Mouse (Mus musculus): Measurements from ENCODE around the gene Gfod1. TPM values are rescaled to one million over a fixed set of nuclear protein-coding genes. Genes with fewer than 3 reads are reported as not detected.

Gene Gfod1
- 2.4 and 2.7 TPM in 2 replicates for polyA plus RNA-seq (2014; fragmentation: Nextera tagmentation; extraction: Ambion mirVana)

DNA sequence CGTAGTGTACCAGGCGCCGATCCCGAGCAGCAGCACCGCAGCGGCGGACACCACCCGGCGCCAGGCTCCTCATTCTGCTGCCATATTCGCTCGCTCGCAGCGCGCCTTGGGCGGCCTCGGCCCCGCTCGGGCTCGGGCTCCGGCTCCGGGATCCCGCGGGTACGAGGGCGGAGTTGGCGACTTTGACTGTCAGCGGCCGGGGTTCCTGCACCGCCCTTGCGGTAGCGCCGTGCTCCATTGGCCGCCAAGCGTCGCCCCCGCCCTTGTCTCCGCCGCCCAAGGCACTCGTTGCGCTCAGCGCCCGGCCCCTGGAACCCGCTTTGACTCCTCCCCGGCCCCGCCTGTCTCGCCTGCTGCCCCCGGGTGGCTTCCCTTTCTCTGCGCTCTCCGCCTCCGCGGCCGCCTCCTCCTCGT lies at the start of gene Gfod1:
Gfod1 (minus strand) TSS at position 155 of the 414 bp plus-strand sequence.
- Histone ChIP-seq H3K36me3 (ENCODE audit: control insufficient read depth, insufficient read depth, low read length) (no peaks in the 10 kb centered on the region), H3K4me3 (ENCODE audit: low read depth, low read length) (peak within 1 kb of the TSS; percentile 72), H3K4me2 (ENCODE audit: low read length) (peak within 1 kb of the TSS; percentile 95), H3K27me3 (replicated peaks; ENCODE audit: control insufficient read depth, insufficient read depth, low read length) (0 out of 2 replicates have a peak, but pooled peaks cover 3% of the 10 kb centered on the region), H3K9ac (ENCODE audit: low read length) (peak within 1 kb of the TSS; percentile 82), H3K4me1 (ENCODE audit: control insufficient read depth, insufficient read depth, low read length) (peaks cover 20% of the 10 kb centered on the region), H3K9me3 (replicated peaks; ENCODE audit: control insufficient read depth, low read length) (no peaks in the 10 kb centered on the region), H3K27ac (ENCODE audit: low read depth, low read length) (peak within 1 kb of the TSS; percentile 87)
- DNase-seq (ENCODE audit: low spot score) (peak; percentile 95), ATAC-seq (peak; percentile 95)
- WGBS, result under 1% methylated on average over 53 of the region's 53 CpGs

DNA sequence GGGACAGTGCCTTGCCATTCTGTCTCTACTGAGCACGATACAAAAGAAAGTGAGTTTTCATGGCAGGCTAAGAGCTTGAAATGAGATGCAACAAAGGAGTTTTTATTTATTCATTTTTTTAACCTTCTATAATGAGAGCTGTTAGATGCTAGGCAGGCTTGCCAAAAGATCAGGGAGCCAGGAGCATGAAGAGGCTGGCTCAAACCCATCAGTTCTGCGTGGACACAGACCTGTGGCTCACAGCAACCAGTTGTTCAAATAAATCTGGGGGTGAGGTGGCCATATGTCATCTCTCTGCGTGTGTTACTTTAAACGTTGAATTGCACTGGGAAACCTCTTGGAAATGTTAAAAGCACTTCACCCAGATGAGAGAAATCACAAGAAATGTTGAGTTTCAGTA lies 49.4 kb upstream of the Gfod1 start:
- H3K4me3 ChIP-seq (ENCODE audit: low read depth, low read length), result no peak overlapping the region
- H3K27me3 ChIP-seq (replicated peaks; ENCODE audit: control insufficient read depth, insufficient read depth, low read length), result no peaks in the 10 kb centered on the region
- H3K9me3 ChIP-seq (replicated peaks; ENCODE audit: control insufficient read depth, low read length), result no peaks in the 10 kb centered on the region
- H3K36me3 ChIP-seq (ENCODE audit: control insufficient read depth, insufficient read depth, low read length), result no peaks in the 10 kb centered on the region
- no peak overlapping the region for H3K27ac ChIP-seq (ENCODE audit: low read depth, low read length)
- H3K4me2 ChIP-seq (ENCODE audit: low read length), result no peak overlapping the region
- ATAC-seq (no peak), DNase-seq (ENCODE audit: low spot score) (no peak)
- H3K9ac ChIP-seq (ENCODE audit: low read length), result no peak overlapping the region
- no peaks in the 10 kb centered on the region for H3K4me1 ChIP-seq (ENCODE audit: control insufficient read depth, insufficient read depth, low read length)
- 63% methylated on average over 4 of the region's 4 CpGs for WGBS

DNA sequence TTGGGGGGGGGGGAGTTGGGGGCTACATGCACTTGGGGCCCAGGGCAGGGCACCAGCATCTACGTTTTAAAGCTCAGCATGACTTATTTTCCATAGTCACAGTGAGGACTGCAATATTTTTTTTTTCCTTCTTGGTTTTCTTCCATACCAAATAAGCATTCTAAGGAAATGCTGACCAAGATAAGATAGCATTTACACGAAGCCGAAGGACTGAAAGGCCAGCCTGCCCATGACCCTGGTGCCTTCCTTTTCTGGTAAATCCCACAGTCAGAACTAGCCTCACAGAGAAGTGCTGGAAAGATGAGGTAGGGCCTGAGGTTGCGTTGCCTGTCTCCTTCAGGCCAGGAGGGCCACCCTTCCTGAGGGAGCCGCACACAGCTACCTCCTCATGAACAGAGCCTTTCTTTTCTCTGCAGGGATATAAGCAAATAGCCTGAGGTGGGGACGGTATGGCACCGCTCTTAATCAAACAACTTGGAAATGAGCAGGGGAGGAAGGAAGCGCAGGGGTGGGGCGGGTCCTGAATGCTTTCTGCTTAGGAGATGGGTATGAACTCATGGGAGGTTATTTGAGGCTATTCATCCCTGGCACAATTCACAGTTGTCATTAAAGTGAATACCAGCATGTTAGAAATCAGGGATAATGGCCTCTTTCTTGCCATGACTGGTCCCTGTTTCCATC lies 46.7 kb upstream of the Gfod1 start:
- no peaks in the 10 kb centered on the region for H3K9me3 ChIP-seq (replicated peaks; ENCODE audit: control insufficient read depth, low read length)
- ATAC-seq (no peak), DNase-seq (ENCODE audit: low spot score) (no peak)
- H3K4me2 ChIP-seq (ENCODE audit: low read length), result no peak overlapping the region
- WGBS, result 80% methylated on average over 9 of the region's 9 CpGs
- H3K36me3 ChIP-seq (ENCODE audit: control insufficient read depth, insufficient read depth, low read length), result no peaks in the 10 kb centered on the region
- no peaks in the 10 kb centered on the region for H3K4me1 ChIP-seq (ENCODE audit: control insufficient read depth, insufficient read depth, low read length)
- H3K9ac ChIP-seq (ENCODE audit: low read length), result no peak overlapping the region
- no peak overlapping the region for H3K4me3 ChIP-seq (ENCODE audit: low read depth, low read length)
- H3K27ac ChIP-seq (ENCODE audit: low read depth, low read length), result no peak overlapping the region
- H3K27me3 ChIP-seq (replicated peaks; ENCODE audit: control insufficient read depth, insufficient read depth, low read length), result no peaks in the 10 kb centered on the region

DNA sequence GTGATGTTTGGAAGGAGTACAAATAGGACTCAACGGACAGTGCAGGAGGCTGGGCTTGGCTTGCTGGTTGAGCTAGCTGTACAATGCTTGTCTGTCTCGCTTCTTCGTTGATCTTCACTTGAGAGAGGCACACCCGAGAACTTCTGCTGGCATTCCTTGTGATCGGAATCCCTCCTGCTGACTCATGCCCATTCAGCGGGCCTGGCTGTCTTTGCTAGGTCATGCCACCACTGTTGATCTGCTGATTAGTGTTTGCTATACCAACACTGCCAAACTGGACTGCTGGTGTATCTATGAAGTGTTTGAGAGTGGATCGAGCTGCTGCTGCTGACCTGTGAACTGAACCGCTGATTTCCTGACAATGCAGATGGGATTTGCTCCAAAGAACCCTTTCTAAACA lies 45.4 kb upstream of the Gfod1 start:
- 81% methylated on average over 8 of the region's 8 CpGs for WGBS
- no peak for ATAC-seq

DNA sequence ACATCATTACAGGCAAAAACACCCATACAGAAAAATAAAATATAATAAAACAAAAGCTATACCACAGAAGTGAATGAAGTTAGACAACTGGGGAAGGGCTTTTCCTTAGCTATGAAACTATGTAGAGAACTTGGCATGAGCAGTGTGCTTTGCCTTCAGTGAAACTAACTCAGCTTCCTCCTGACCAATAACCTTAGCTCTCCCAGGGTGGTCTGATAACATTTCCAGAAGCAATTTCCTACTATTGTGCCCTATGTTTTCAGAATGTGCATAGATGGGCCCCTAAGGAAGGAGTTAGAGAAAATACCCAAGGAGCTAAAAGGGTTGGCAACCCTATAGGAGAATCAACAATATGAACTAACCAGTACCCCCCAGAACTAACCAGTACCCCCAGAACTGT lies 42.9 kb upstream of the Gfod1 start:
- no peak overlapping the region for H3K27ac ChIP-seq (ENCODE audit: low read depth, low read length)
- H3K4me2 ChIP-seq (ENCODE audit: low read length), result no peak overlapping the region
- H3K9ac ChIP-seq (ENCODE audit: low read length), result no peak overlapping the region
- DNase-seq (ENCODE audit: low spot score) (no peak), ATAC-seq (no peak)
- H3K36me3 ChIP-seq (ENCODE audit: control insufficient read depth, insufficient read depth, low read length), result no peaks in the 10 kb centered on the region
- H3K4me1 ChIP-seq (ENCODE audit: control insufficient read depth, insufficient read depth, low read length), result no peaks in the 10 kb centered on the region
- no peaks in the 10 kb centered on the region for H3K9me3 ChIP-seq (replicated peaks; ENCODE audit: control insufficient read depth, low read length)
- H3K4me3 ChIP-seq (ENCODE audit: low read depth, low read length), result no peak overlapping the region
- H3K27me3 ChIP-seq (replicated peaks; ENCODE audit: control insufficient read depth, insufficient read depth, low read length), result no peaks in the 10 kb centered on the region

More for the DNA sequence above, 45.4 kb upstream of the Gfod1 start:
- no peak overlapping the region for H3K4me2 ChIP-seq (ENCODE audit: low read length)
- H3K36me3 ChIP-seq (ENCODE audit: control insufficient read depth, insufficient read depth, low read length), result no peaks in the 10 kb centered on the region
- no peak for DNase-seq (ENCODE audit: low spot score)
- no peak overlapping the region for H3K27ac ChIP-seq (ENCODE audit: low read depth, low read length)
- H3K27me3 ChIP-seq (replicated peaks; ENCODE audit: control insufficient read depth, insufficient read depth, low read length), result no peaks in the 10 kb centered on the region
- H3K9ac ChIP-seq (ENCODE audit: low read length), result no peak overlapping the region
- no peaks in the 10 kb centered on the region for H3K9me3 ChIP-seq (replicated peaks; ENCODE audit: control insufficient read depth, low read length)
- no peak overlapping the region for H3K4me3 ChIP-seq (ENCODE audit: low read depth, low read length)
- H3K4me1 ChIP-seq (ENCODE audit: control insufficient read depth, insufficient read depth, low read length), result no peaks in the 10 kb centered on the region

DNA sequence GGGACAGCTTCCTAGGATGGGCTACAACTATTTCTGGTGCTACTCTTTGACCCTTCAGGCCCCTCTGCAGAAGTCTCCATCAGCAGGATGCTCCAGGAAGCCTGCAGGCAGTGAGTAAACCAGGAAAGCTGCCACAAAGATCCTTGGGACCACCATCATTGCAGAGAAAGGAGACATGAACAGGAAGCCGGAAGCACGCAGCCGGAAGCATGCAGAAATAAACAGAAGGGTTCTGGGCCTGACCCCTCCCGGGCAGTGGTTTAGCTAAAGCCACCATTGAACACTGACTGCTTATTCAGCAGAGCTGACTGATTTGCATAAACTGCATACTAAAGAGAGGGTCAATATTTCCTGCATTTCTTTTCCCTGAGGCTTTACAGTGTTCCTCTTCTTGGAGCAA lies 34.7 kb upstream of the Gfod1 start:
- Histone ChIP-seq H3K4me2 (ENCODE audit: low read length) (no peak overlapping the region), H3K4me3 (ENCODE audit: low read depth, low read length) (no peak overlapping the region), H3K4me1 (ENCODE audit: control insufficient read depth, insufficient read depth, low read length) (no peaks in the 10 kb centered on the region), H3K27ac (ENCODE audit: low read depth, low read length) (no peak overlapping the region), H3K36me3 (ENCODE audit: control insufficient read depth, insufficient read depth, low read length) (no peaks in the 10 kb centered on the region), H3K9ac (ENCODE audit: low read length) (no peak overlapping the region), H3K27me3 (replicated peaks; ENCODE audit: control insufficient read depth, insufficient read depth, low read length) (no peaks in the 10 kb centered on the region), H3K9me3 (replicated peaks; ENCODE audit: control insufficient read depth, low read length) (no peaks in the 10 kb centered on the region)
- ATAC-seq, result no peak
- DNase-seq (ENCODE audit: low spot score), result no peak
- WGBS, result 47% methylated on average over 4 of the region's 4 CpGs

DNA sequence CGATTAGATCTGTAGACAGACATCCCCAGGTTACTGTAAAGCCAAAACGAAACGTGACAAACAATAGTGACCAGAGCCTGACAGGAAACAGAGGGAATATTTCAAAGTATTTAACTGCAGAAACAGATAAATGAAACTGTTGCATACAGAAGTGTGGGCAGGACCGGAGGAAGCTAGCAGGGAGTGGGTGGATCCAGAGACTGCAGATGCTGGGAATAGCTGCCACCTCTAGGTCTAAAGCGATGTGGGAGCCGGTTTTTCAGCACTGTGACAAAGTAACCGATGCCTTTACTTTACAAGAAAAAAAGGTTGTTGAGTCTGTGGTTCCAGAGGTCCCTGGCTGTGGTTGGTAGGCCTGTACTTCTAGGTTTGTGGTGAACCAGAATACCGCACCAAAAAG lies 34.0 kb upstream of the Gfod1 start:
- 95% methylated on average over 8 of the region's 8 CpGs for WGBS
- no peaks in the 10 kb centered on the region for H3K27me3 ChIP-seq (replicated peaks; ENCODE audit: control insufficient read depth, insufficient read depth, low read length)
- H3K4me3 ChIP-seq (ENCODE audit: low read depth, low read length), result no peak overlapping the region
- DNase-seq (ENCODE audit: low spot score) (no peak), ATAC-seq (no peak)
- no peaks in the 10 kb centered on the region for H3K4me1 ChIP-seq (ENCODE audit: control insufficient read depth, insufficient read depth, low read length)
- no peaks in the 10 kb centered on the region for H3K9me3 ChIP-seq (replicated peaks; ENCODE audit: control insufficient read depth, low read length)
- no peak overlapping the region for H3K9ac ChIP-seq (ENCODE audit: low read length)
- no peak overlapping the region for H3K4me2 ChIP-seq (ENCODE audit: low read length)
- no peak overlapping the region for H3K27ac ChIP-seq (ENCODE audit: low read depth, low read length)
- H3K36me3 ChIP-seq (ENCODE audit: control insufficient read depth, insufficient read depth, low read length), result no peaks in the 10 kb centered on the region

DNA sequence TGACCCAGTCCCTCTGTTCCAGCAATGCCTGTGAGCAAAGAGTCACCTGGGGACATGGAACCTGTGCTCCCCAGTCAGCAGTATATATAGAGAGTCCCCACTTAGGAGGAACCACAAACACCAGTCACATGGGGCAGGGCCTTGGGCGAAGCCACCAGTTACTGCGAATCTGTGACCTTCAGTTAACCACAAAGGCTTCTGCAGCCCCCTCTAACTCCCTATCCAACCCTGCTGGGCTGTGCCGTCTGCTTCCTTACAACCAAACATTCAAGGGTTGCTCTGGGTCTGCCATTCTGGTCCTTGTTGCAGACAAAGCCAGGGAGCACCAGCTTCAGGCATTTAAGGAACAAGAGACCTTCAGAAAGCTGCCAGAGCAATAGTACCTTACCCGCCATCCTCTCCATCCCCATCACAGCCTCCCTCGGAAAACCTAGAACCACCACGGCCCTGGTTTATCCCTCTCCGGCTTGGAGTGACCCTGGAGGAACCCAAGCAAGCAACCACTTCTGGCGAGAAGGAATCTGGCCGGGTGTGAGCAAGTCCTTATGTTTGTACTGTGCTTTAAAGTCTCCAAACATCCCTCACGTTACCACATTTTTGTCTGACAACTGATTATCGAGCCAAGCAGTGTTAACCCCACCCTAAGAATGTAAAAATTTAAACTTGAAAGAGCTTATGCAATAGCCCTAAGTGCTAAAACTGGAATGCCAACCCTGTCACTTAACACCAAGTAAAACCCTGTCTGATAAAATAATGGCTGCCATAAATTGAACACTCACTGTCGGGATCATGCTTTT lies 32.7 kb upstream of the Gfod1 start:
- Histone ChIP-seq H3K27ac (ENCODE audit: low read depth, low read length) (no peak overlapping the region), H3K9me3 (replicated peaks; ENCODE audit: control insufficient read depth, low read length) (no peaks in the 10 kb centered on the region), H3K36me3 (ENCODE audit: control insufficient read depth, insufficient read depth, low read length) (no peaks in the 10 kb centered on the region), H3K4me3 (ENCODE audit: low read depth, low read length) (no peak overlapping the region), H3K4me2 (ENCODE audit: low read length) (no peak overlapping the region), H3K4me1 (ENCODE audit: control insufficient read depth, insufficient read depth, low read length) (no peaks in the 10 kb centered on the region), H3K9ac (ENCODE audit: low read length) (no peak overlapping the region), H3K27me3 (replicated peaks; ENCODE audit: control insufficient read depth, insufficient read depth, low read length) (no peaks in the 10 kb centered on the region)
- 84% methylated on average over 12 of the region's 12 CpGs for WGBS
- DNase-seq (ENCODE audit: low spot score) (no peak), ATAC-seq (no peak)

DNA sequence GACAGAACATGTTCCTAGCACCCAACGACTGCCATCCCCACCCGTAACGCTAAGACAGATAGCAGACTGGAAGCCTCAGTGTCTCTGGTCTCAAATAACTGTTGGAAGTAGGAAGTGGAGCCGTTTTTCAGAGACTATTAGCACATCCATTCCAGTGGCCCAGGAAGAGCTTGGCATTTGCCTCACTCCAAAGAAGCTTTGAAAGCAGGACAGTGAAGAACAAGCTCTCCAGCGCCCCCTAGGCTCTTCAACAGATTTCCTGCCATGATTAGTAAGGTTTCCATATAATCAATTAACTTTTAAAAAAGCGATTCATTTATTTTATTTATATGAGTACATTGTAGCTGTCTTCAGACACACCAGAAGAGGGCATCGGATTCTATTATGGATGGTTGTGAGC lies 28.6 kb upstream of the Gfod1 start:
- no peaks in the 10 kb centered on the region for H3K27me3 ChIP-seq (replicated peaks; ENCODE audit: control insufficient read depth, insufficient read depth, low read length)

More for the DNA sequence above, 28.6 kb upstream of the Gfod1 start:
- DNase-seq (ENCODE audit: low spot score) (peak; percentile 33), ATAC-seq (no peak)
- WGBS, result 56% methylated on average over 7 of the region's 7 CpGs
- Histone ChIP-seq H3K9ac (ENCODE audit: low read length) (no peak overlapping the region), H3K4me3 (ENCODE audit: low read depth, low read length) (no peak overlapping the region), H3K27ac (ENCODE audit: low read depth, low read length) (no peak overlapping the region), H3K4me2 (ENCODE audit: low read length) (no peak overlapping the region), H3K9me3 (replicated peaks; ENCODE audit: control insufficient read depth, low read length) (no peaks in the 10 kb centered on the region), H3K36me3 (ENCODE audit: control insufficient read depth, insufficient read depth, low read length) (no peaks in the 10 kb centered on the region), H3K4me1 (ENCODE audit: control insufficient read depth, insufficient read depth, low read length) (no peaks in the 10 kb centered on the region)
